Mouse (Mus musculus): Measurements from ENCODE around the gene Mpzl2.

Mpzl2 gene

DNA sequence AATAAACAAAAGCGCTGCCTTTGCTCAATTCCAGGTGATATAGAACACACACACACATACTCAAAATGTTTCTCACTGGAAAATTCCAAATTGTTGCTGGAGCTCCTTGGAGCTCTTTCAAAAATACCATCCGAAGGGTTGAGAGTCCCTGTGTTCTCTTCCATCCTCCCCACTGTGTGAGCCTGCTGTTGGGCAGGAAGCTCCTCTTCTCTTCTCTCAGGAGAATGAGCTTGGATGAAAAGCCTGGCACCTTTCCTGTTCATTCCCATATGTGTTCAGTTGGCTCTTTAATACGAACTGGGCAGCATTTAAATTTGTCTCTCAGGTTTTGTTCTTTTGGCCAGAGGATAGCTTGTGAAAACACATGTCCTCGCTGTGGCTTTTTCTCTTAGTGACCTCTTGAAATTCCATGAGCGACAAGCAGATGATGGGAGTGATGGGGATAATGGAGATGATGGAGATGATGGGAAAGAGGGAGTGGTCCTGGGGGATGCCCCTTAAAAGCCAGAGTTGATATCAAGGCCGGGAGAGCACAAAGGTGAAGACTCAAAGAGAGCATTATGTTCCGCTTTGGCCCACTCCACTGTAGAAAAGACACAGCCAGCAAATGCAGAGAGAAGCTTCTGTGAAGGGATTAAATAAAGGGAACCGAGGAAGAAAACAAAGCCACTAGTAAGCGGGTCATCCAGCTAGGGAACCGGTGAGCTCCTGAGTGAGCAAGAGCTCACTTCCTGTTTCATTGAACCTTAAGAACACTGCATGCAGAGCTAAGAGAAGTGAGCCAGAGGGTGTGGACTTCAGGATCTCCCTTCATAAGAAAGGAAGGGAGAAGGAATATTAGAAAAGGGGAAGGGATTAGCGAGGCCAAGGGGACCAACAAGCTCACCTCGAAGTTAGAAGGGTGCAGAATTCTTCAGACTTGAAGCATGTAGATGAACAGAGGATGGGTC is 46.4 kb downstream of the Mpzl2 start:
- DNase-seq (ENCODE audit: low spot score in 2 of 2) = no peak

DNA sequence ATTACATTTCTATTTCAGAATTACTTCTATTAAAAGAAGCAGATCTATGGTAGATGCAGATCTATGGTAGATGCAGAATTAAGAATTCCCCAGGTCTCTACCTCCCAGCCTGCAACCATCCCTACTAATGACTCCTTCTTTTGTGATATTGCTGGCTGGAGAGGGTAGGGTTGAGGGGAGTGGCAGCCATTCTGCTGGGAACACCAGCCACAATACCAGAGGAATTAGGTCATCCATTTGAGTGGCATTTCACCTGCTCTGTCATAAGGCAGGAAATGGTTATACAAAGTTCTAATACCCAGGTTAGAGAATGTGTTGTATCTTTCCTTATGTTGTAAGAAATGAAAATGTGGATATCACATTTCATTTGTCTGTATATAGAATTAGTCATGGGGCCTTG is 48.4 kb downstream of the Mpzl2 start:
- DNase-seq (ENCODE audit: low spot score in 2 of 2) = no peak

DNA sequence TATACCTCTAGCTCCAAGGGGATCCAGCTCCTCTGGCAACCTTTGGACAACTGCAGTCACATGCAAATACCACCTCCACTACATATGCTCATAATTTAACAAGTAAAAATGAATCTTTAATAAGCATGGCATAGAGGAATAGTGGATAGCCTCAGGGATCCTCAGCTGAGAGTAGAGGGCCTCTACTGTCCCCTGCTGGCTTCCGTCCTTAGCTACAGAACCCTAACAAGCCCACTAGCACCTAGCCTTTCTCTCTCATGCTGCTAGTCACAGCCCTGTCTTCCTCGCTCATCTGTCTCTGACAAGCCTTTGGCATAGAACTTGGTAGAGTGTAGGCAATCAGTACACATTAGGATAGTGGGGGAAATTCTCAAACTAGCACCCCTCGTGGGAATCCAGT is 51.2 kb downstream of the Mpzl2 start:
- DNase-seq (ENCODE audit: low spot score in 2 of 2) = no peak

DNA sequence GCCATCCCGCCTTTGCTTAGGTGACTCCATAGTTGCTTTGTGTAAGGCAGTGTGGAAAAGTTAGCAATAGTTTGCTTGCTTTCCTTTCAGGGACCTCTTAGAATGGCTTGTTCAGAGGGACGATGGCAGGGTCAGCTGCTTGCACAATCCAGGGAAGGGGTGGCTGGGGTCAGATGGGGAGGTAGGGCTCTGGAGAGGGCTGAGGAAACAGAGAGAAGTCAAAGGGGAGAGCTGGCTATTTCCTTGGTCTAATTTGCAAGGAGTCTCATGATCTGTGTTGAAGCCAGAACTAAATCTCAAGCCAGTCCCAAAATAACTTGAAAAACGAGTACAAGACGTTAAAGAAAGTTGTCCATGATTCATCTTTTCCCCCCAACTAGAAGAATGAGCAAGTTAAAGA is 53.0 kb downstream of the Mpzl2 start:
- no peak for DNase-seq (ENCODE audit: low spot score in 2 of 2)

DNA sequence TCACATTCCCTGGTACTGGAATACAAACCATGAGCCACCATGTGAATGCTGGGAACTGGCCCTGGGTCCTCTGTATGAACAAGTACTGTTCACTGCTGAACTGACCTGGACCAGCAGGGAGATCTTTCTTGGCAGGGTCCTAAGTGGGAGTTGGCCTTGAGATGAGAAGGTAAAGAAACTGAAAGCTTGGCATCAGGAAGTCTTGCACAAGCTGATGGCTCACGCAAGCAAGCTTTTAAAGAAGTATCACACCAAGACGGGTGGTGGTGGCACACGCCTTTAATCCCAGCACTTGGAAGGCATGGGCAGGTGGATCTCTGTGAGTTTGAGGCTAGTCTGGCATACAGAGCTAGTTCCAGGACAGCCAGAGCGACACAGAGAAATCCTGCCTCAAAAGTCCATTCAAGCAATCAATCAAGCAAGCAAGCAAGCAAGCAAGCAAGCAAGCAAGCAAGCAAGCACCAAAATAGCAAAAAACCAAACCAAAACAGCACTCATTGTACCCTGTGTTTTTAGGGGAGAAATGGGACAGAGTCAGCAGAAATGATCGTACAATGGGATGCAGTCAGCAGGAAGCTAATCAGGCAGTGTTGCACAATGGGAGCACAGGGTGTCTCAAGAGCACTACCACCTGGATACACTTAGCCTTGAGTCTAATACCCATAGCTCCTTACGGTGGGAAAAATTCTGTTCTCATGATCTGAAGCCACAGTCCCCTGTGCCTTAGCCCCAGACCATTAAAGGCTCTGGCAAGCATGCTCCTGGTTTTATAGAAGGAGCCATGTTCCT is 55.7 kb downstream of the Mpzl2 start:
- DNase-seq (ENCODE audit: low spot score in 2 of 2) = no peak

DNA sequence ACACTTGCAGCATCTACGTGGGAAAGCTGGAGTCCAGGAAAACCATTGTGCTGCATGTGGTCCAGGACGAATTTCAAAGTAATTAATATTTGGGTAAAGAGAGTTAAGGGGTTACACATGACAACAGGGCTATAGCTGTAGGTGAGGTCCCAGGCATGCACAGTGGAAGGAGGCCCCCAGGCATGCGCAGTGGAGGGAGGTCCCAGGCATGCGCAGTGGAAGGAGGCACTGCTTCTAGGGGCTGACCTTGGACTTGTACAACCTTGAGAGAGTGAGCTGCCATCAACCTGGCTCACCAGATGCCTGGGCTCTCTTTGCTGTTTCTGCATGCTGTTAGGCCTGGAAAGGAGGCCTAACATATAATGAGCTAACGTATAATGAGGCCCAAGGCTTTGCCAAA is 58.3 kb downstream of the Mpzl2 start:
- DNase-seq (ENCODE audit: low spot score in 2 of 2) = no peak

DNA sequence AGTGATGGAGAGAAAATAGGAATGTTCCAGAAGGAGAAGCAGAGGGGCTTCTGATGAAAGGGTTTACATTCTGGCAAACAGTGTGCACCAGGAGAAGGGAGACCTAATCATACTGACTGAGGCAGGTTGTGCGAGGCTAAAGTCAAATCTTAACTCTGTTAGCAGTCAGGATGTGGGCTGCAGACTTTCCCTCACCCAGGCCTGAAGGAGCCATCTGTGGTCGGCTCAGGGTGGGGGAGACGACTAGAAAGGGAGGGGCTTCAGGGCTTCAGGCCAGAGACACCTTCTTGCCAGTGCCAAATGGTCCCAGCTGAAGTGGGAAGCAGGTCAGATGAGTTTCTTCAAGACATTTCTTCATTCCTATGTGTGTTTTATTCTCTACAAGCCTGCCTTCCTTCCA is 58.8 kb downstream of the Mpzl2 start:
- DNase-seq (ENCODE audit: low spot score in 2 of 2) = no peak

DNA sequence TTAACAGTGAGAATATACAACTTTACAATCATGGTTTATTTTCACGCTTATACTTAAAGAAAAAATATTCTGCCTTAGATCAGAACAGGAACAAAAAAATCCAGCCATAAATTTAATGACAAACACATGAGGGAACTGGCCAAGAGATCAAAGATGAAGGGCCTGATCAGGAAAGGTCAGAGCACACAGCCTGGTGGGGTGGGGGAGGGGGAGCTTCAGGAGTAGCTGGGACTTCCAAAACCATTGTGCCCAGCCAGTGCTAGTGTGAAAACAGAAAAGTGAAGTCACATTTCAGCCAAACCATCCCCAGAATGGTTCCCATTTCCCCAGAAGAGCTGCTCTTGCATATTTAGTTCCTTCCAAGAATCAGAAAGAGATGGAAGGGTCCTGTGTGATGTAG is 62.9 kb downstream of the Mpzl2 start:
- DNase-seq (ENCODE audit: low spot score in 2 of 2) = no peak

DNA sequence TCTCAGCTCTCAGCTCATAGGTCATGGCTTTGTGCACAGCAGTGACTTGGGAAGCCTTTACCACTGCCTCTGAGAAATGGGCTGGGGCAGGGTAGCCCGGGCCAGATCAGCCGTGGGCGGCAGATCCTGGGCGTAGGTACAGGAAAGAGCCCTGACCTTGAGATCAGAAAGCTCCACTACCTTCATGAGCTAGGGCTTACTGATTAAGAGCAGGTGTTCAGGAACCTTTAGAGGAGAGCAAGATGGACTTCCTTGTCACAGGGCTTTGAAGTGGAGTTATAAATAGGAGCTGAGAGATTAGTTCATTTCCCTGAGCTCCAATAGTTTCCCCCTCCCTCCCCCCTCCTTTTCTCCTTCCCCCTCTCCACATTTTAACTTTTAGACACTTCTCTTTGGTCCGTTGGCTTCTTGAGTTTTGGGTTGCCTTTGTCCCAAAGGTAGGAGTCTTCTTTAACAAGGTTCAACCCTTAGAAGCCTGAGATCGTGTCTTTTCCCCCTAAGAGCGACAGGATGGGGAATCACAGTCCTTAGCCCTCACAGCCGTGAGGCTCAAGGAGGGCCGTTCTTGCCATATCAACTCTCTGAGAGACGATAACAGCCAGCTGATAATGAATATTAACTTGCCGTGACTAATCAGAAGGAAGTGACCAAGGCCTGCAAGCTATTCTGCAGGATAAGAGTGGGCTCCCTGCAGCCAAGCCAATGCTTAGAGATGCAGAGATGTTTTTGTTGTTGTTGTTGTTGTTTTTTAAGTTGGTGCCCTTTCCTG is 63.8 kb downstream of the Mpzl2 start:
- no peak for DNase-seq (ENCODE audit: low spot score in 2 of 2)

Data from right cerebral cortex, postnatal 10 days (tissue).